Mouse (Mus musculus): ENCODE measurements around the gene St13.

St13 gene

GRCm38 (mm10) chr15:81365246-81365645 lies 34.6 kb downstream of the St13 start:
- DNase-seq (ENCODE audit: extremely low spot score), result no peak

GRCm38 (mm10) chr15:81364271-81364670 lies 35.6 kb downstream of the St13 start:
- DNase-seq (ENCODE audit: extremely low spot score), result no peak

- no peak for DNase-seq (ENCODE audit: extremely low spot score)
Measured at GRCm38 (mm10) chr15:81362501-81362900, 37.4 kb downstream of the St13 start.

- no peak for DNase-seq (ENCODE audit: extremely low spot score)
Measured at GRCm38 (mm10) chr15:81361417-81362015, 38.4 kb downstream of the St13 start.

DNA sequence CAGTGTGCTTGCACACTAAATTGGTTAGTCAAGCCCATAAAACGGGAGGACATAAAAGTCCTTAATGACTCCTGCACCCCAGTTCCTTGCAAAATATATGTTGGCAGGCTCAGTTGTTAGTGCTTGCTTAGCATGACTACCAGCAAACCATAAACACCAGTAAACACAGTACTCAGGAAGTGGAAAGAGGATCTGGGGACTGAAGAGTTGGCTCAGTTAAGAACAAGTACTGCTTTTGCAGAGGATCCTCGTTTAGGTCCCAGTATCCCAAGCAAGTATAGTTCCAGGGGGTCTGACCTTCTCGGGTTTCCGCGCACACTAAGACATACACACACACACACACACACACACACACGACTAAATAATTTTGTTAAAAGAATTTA lies 38.9 kb downstream of the St13 start:
- DNase-seq (ENCODE audit: extremely low spot score), result no peak

GRCm38 (mm10) chr15:81360345-81361021 lies 39.4 kb downstream of the St13 start, which contains the start of gene Slc25a17:
TSS of gene Slc25a17 (minus strand) at chr15:81360812.
- peak; percentile 96 for DNase-seq (ENCODE audit: extremely low spot score)

GRCm38 (mm10) chr15:81359421-81359820 lies 40.5 kb downstream of the St13 start:
- no peak for DNase-seq (ENCODE audit: extremely low spot score)

DNA sequence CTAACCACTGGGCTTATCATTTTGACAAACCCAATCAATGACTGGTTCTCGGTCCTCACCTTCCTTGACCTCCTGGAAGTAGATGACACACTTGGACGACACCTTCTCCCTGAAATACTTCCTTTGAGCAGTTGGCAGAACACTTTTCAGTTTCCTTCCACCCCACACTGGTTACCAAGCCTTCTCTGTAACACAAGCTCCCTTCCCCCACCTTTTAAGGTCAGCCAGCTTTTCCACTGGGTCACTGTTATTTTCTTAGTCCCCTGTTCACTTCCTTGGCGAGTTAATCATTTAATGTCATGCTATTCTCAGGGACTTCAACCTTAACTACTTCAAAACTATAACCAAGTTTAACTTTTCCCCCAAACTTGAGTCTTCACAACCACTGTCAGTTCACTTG lies 40.9 kb downstream of the St13 start:
- no peak for DNase-seq (ENCODE audit: extremely low spot score)

DNA sequence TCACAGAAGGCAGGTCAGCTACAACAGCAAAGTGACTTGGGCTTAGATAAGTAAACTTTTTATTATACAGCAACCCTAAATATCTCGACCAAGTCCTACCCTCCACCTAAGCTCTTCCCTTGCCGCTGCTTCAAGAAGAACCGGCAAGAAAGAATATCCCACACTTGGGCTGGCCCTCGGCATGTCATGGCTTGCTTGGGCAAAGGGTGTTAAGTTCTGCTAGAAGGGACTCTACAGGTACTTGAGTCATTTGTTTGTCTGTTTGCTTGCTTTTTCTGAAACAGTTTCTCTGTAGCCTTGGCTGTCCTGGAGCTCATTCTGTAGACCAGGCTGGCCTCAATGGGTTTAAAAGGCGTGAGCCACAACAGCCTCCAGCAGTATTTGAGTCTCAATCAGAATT lies 42.9 kb downstream of the St13 start:
- no peak for DNase-seq (ENCODE audit: extremely low spot score)

DNA sequence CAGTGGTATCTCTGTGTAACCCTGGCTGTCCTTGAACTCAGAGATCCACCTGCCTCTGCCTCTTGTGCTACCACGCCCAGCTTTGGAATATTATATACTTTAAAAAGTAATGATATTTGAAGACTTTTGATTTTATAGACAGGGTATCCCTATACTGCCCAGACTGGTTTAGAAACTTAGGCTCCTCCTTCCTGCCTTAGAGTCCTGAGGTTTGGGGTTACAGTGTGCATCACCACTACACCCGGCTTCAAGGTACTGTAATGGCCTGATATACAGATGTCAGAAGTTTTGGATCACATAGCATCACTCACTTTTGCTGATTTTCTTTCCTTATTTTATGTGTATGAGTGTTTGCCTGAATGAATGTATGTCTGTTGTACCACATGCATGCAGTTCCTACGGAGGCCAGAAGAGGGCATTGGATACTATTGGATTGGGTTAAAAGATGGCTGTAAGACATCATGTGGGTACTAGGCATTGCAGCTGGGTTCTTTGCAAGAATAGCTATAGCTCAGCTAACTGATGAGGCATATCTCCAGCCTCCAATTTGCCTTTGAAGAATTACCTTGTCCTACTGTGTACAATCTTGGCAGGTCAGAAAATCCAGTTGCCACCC lies 44.6 kb downstream of the St13 start:
- DNase-seq (ENCODE audit: extremely low spot score), result peak; percentile 54

GRCm38 (mm10) chr15:81352638-81353037 lies 47.2 kb downstream of the St13 start:
- no peak for DNase-seq (ENCODE audit: extremely low spot score)

DNA sequence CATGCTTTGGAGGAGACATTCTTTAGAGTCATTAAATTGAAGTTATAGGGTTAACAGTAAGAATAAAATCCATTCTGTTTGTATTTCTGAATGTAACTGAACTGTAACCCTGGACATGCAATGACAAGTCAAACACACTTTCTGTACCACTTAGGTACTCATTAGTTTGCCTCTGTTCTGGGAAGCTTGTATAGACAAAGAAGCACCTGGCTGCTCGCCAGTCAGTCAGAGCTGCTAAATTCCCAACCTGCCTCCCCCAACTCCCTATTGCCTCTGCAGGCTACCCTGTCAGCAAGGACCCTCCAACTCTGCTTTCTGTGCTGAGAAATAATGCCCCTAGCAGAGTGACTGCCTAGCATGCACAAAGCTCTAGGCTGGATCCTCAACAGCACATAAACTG lies 49.5 kb downstream of the St13 start:
- no peak for DNase-seq (ENCODE audit: extremely low spot score)

DNA sequence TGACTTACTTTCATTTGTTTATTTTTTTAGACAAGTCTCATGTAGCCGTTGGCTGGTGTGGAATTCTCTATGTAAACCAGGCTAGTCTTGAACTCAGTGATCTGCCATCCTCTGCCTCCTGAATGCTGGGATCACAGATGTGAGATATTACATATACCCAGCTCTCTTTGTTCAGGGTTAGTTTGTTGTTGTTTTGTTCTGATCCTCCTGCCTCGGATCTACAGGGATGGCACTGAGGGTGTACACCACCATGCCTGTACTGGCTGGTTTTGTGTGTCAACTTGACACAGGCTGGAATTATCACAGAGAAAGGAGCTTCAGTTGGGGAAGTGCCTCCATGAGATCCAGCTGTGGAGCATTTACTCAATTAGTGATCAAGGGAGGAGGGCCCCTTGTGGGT lies 51.5 kb downstream of the St13 start:
- no peak for DNase-seq (ENCODE audit: extremely low spot score)

GRCm38 (mm10) chr15:81347466-81347865 lies 52.4 kb downstream of the St13 start:
- DNase-seq (ENCODE audit: extremely low spot score), result no peak

- no peak for DNase-seq (ENCODE audit: extremely low spot score)
Measured at GRCm38 (mm10) chr15:81341426-81341825, 58.5 kb downstream of the St13 start.

DNA sequence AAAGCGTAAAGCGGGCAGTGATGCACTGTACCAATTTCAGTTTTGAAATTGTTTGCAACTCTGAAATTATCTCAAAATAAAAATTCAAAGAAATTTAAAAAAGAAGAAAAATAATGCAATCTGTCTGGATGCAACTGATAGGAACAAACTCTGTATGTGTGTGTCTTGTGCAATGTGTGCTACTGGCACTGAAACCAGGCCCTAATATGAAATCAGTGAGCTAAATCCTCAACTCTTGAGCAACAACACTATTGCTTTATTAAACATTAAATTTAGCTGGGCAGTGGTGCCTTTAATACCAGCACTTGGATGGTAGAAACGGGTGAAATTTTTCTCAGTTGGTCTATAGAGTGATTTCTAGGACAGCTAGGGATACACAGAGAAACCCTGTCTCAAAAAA lies 60.7 kb downstream of the St13 start:
- no peak for DNase-seq (ENCODE audit: extremely low spot score)

- DNase-seq (ENCODE audit: extremely low spot score), result no peak
Measured at GRCm38 (mm10) chr15:81336466-81336865, 63.4 kb downstream of the St13 start.

GRCm38 (mm10) chr15:81332517-81332916 lies 67.4 kb downstream of the St13 start:
- DNase-seq (ENCODE audit: extremely low spot score), result no peak

GRCm38 (mm10) chr15:81330816-81331433 lies 69.0 kb downstream of the St13 start:
- no peak for DNase-seq (ENCODE audit: extremely low spot score)

DNA sequence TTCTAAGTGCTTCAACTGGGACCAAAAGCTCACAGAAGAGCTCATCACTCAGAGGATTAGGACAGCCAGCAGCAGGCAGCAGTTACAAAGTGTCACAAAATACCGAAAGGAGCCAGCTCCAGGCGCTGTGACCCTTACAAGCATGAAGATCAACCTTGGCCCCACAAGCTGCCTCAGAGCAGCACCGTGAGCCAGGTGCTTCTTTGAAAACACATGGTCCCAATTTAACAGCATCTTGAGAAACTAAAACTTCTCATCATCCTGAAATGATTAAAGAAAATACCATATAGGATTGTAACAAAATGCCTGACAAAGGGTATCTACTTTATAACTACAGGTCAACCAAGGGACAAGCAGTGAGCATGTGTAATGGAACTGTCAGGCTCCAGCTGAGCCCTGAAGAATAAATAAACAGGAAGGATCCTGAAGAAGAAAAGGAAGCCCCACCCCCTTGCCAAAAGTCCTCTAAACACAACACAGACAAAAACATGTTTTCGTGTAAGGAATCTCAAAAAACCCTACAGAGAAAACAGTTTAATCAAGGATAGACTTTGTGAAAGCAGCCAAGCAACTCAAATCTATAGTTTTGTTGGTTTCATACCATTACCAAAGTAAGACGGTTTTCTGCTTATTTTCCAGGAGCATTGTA lies 70.0 kb downstream of the St13 start:
- no peak for DNase-seq (ENCODE audit: extremely low spot score)

DNA sequence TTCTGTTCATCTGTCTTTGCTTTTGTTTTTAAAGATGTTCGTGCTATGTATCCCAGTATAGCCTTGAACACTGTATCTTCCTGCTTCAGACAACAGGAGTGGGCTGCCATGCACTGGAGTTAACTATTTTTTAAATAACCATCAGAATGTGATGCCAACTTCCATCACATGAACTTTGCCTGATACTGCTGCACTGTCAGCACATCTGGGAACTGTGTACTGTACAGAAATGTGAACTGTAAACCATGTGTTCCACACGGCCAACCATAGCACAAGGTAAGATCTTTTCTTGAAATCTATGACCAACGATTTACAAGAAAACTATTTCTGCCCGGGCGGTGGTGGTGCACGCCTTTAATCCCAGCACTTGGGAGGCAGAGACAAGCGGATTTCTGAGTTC lies 72.4 kb downstream of the St13 start:
- no peak for DNase-seq (ENCODE audit: extremely low spot score)

DNA sequence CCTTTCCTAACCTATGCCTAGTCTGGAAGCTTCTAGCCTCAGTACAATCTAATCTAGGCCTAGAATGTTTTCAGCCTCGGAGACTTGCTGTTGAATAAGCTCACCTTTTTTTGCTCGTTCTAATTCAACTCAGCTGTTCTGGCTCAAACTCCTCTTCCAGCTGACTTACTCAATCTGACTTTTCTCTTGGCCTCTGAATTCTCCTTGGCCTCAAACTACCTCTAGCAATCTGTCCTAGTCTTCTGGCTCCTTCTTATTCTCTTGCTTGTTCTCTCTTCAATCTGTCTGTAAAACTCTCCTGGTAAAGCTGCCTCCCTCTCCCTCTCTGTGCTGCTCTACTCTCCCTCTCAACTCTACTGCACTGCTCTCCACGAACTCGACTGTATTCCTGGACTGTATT lies 74.9 kb downstream of the St13 start:
- no peak for DNase-seq (ENCODE audit: extremely low spot score)
